In the genomic region with DNA sequence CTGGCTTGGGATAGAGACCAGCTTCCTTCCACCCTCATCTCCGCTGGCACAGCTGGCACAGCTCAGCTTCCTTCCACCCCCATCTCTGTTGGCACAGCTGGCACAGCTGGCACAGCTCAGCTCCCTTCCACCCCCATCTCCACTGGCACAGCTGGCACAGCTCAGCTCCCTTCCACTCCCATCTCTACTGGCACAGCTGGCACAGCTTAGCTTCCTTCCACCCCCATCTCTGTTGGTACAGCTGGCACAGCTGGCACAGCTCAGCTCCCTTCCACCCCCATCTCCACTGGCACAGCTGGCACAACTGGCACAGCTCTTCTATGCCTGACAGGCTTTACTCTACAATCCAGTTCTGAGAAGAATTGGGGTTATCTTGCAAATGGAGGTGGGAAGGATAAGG, we compare ENCODE assay signal across 23 mouse cellular contexts. TPM values are rescaled to one million over a fixed set of nuclear protein-coding genes. Genes with fewer than 3 reads are reported as not detected.
DNase-seq lines count a peak whose midpoint lies in the region; ATAC-seq and TF ChIP-seq lines count a peak whose summit lies in the region.
"Had no signal": no experiment of that assay in that cellular context is flagged by ENCODE, and none has a peak within 500 bp of the region (broad histone marks: within the 10 kb centered on the region; RNA-seq: fewer than 3 reads in every experiment).

No protein-coding gene starts in this region.

- no peaks in the 10 kb centered on the region for H3K36me3 ChIP-seq in C2C12 (ENCODE audit: control insufficient read depth, insufficient read depth)
- H3K36me3 ChIP-seq: embryonic facial prominence, embryonic 12.5 days; embryonic facial prominence, embryonic 15.5 days; forebrain, embryonic 12.5 days; forebrain, embryonic 15.5 days; heart, embryonic 13.5 days; hindbrain, embryonic 12.5 days; hindbrain, embryonic 15.5 days had no signal

- peak; percentile 39 for DNase-seq in adipocyte (ENCODE audit: low spot score)
- no peak for DNase-seq in adrenal gland, adult 18-20 months (ENCODE audit: low spot score in 2 of 2)
- no peak for DNase-seq in cerebellum, postnatal 10 days
- DNase-seq in testis, postnatal 10 days (ENCODE audit: low spot score), result no peak
- DNase-seq: adrenal gland, adult 2 months; adrenal gland, postnatal 25 days; cerebellum, adult 18-20 months; cerebellum, adult 9-10 months; cerebellum, postnatal 25 days; gastrocnemius, postnatal 25 days; heart, adult 18-20 months; heart, postnatal 14 days; heart, postnatal 4 days had no signal

- no peaks in the 10 kb centered on the region for H3K79me2 ChIP-seq in C2C12 (ENCODE audit: control insufficient read depth, insufficient read depth)

- peak; percentile 22 to 51; a peak in 2 of 4 replicates for ATAC-seq in hematopoietic stem cell, adult 5-6 weeks (replicated peaks in 1 of 2; ENCODE audit: insufficient read depth in 1 of 2, low FRiP score in 2 of 2, low TSS enrichment in 1 of 2, low read depth in 1 of 2, poor library complexity in 2 of 2, severe bottlenecking in 2 of 2)
- ATAC-seq: activated CD4-positive, CD25-positive, alpha-beta regulatory T cell, adult 4 months; forebrain, embryonic 15.5 days had no signal

- H3K27me3 ChIP-seq in C2C12 (ENCODE audit: control insufficient read depth, insufficient read depth, insufficient read length), result no peaks in the 10 kb centered on the region
- H3K27me3 ChIP-seq: embryonic facial prominence, embryonic 12.5 days; embryonic facial prominence, embryonic 15.5 days; forebrain, embryonic 15.5 days; heart, embryonic 13.5 days; hindbrain, embryonic 12.5 days; hindbrain, embryonic 15.5 days had no signal

- H3K4me3 ChIP-seq in C2C12 (ENCODE audit: insufficient read depth, poor library complexity, severe bottlenecking), result no peak overlapping the region
- H3K4me3 ChIP-seq: embryonic facial prominence, embryonic 12.5 days; embryonic facial prominence, embryonic 15.5 days; forebrain, embryonic 12.5 days; forebrain, embryonic 15.5 days; heart, embryonic 13.5 days; hindbrain, embryonic 12.5 days; hindbrain, embryonic 15.5 days had no signal

- H3K79me3 ChIP-seq in C2C12 (ENCODE audit: low read depth), result no peaks in the 10 kb centered on the region

- no peak for TF ChIP-seq CTCF in C2C12 (IDR thresholded peaks at IDR 0.05; ENCODE audit: control insufficient read depth, insufficient read depth, insufficient read length)

- no peak overlapping the region for H3ac ChIP-seq in C2C12 (ENCODE audit: control insufficient read depth, insufficient read length, low read depth)

TF ChIP-seq in C2C12, 6 proteins besides CTCF, POLR2A, EP300 and RAD21:
- TF ChIP-seq MYOG (IDR thresholded peaks at IDR 0.05; ENCODE audit: control insufficient read depth, extremely low read depth, insufficient read length) (no peak), CEBPB (IDR thresholded peaks at IDR 0.05; ENCODE audit: low read depth) (no peak), MYOD1 (IDR thresholded peaks at IDR 0.05; ENCODE audit: control insufficient read depth, insufficient read length, low read depth) (peak; percentile 65)

RNA-seq across cellular contexts. Expression of a gene that starts 15.8 kb away (rescaled TPM):
- polyA plus RNA-seq in C2C12 (2012; fragmentation: generic; extraction: Trizol), result 38.1 TPM
- 18.1 and 21.1 TPM in 2 replicates for total RNA-seq in hematopoietic stem cell, adult 5-6 weeks (2017)
- total RNA-seq in adrenal gland, adult 18-20 months (2021), result 1 to 10 TPM; 2.2 to 2.3 TPM

RNA-seq across cellular contexts. Expression of a gene that starts 46.5 kb away (rescaled TPM):
- 13.2 TPM for polyA plus RNA-seq in C2C12 (2012; fragmentation: generic; extraction: Trizol)
- total RNA-seq in hematopoietic stem cell, adult 5-6 weeks (2017), result 16.1 and 23.7 TPM in 2 replicates
- 1 to 10 TPM; 3.5 to 7.1 TPM for total RNA-seq in adrenal gland, adult 18-20 months (2021)

RNA-seq across cellular contexts. Expression of a gene that starts 57.8 kb away (rescaled TPM):
- polyA plus RNA-seq in C2C12 (2012; fragmentation: generic; extraction: Trizol), result 0.26 TPM
- 0.20 and 0.63 TPM in 2 replicates for total RNA-seq in hematopoietic stem cell, adult 5-6 weeks (2017)
- 1 to 10 TPM; 1.5 to 2.1 TPM for total RNA-seq in adrenal gland, adult 18-20 months (2021)
- polyA plus RNA-seq: activated CD4-positive, CD25-positive, alpha-beta regulatory T cell, adult 4 months had no signal
